Mouse (Mus musculus): ENCODE results near the gene Acvr1b. TPM values are rescaled to one million over a fixed set of nuclear protein-coding genes. Genes with fewer than 3 reads are reported as not detected.

Gene Acvr1b
- polyA plus RNA-seq, 1 experiment: 54.5 TPM

DNA sequence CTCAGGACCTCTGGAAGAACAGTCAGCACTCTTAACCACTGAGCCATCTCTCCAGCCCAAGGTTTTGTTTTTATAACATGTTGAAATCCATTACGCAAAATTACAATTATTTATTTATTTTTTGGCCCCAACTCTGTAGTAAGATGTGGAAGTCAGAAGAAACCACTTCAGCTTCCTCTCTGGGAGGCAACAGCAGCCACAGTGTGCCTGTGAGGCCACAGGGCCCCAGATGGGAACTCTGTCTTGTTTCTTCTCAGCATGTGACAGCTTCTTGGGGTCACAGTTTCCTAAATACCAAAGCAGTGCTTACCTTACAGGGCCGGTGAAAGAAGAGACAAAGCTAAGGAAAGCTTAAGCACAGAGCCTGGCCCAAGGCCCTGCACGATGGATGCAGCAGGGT lies 70.1 kb downstream of the Acvr1b start:
- no peak for DNase-seq
- WGBS: 71% methylated on average over 3 of the region's 3 CpGs
- TF ChIP-seq CTCF (IDR thresholded peaks at IDR 0.05; ENCODE audit: borderline replicate concordance, insufficient read depth, low read depth, low read length) (no peak), POLR2A (IDR thresholded peaks at IDR 0.05; ENCODE audit: borderline replicate concordance, insufficient read depth, low read length) (no peak)
- H3K4me3 ChIP-seq (replicated peaks; ENCODE audit: insufficient read depth, low read depth, low read length): no peak overlapping the region
- H3K4me1 ChIP-seq (ENCODE audit: control insufficient read depth, insufficient read depth, low read length): peaks cover 17% of the 10 kb centered on the region
- no peaks in the 10 kb centered on the region for H3K27me3 ChIP-seq (ENCODE audit: control insufficient read depth, insufficient read depth, low read length)
- H3K27ac ChIP-seq (ENCODE audit: insufficient read depth, low read length): no peak overlapping the region

DNA sequence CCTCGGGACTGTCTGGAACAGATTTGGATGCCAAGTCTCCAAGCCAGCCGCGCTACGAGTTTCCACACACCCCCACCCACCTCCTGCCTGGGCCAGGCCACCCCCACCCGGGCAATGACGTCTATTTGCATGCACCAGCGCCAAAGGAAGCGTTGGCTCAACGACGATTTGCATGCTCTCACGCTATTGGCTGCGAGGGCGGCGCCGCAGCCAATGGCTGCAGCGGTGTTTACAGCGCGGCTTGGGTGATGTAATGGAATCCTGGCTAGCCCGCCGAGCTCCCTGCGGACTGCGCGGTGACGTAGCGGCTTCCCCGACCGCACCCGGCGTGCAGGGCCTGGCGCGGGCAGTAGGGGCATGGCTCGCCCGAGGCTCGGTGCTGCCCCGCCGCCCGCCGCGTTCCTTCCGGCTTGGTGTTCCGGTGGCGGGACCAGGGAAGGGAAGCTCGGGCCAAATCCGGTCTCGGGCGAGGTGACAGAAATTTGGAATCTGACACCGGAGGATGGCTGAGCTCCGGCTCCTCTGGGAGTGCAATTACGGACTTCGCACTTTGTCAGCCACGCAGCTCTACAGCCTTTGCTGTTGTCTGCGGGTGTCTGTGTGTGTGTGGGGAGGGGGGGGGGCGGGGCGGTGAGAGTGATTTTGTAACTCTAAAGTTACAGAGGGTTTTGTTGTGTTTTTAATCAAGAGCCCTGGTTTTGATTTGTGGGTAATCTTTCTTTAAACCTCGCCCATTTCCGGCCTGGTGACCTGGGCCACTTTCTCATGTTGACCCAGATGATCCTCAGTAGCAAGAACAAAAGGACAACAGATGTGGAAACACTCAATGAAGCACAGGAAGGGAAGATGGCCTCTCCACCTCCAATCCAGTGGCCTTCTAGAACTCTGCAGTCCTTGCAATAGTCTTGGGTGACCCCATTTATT lies 72.6 kb downstream of the Acvr1b start:
- peaks cover 11% of the 10 kb centered on the region for H3K4me1 ChIP-seq (ENCODE audit: control insufficient read depth, insufficient read depth, low read length)
- peak overlapping the region; percentile 55 for H3K4me3 ChIP-seq (replicated peaks; ENCODE audit: insufficient read depth, low read depth, low read length)
- no peak for TF ChIP-seq CTCF (IDR thresholded peaks at IDR 0.05; ENCODE audit: borderline replicate concordance, insufficient read depth, low read depth, low read length)
- TF ChIP-seq POLR2A (IDR thresholded peaks at IDR 0.05; ENCODE audit: borderline replicate concordance, insufficient read depth, low read length): peak; percentile 35; the same call in 1 of the 2 replicates
- peak; percentile 95 to 99 for DNase-seq
- H3K27me3 ChIP-seq (ENCODE audit: control insufficient read depth, insufficient read depth, low read length): no peaks in the 10 kb centered on the region
- peak overlapping the region; percentile 87 for H3K27ac ChIP-seq (ENCODE audit: insufficient read depth, low read length)
- WGBS: 3% methylated on average over 56 of the region's 56 CpGs

DNA sequence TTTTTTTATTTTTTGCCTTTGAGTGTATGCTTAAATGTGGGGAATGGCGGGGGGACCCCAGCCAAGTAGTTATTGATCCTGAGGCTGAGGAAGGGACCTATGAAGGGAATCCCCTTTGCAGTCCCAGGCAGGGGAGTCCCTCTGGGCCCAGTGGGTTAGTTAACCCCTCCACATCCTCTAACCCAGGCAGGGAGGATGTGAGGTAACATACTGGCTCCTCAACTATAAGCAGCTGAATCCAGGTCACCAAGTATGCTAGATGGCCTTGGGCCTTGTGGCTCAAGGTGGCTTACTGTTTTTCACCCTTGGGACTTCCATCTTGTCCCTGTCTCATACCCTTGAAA lies 73.3 kb downstream of the Acvr1b start:
- H3K4me3 ChIP-seq (replicated peaks; ENCODE audit: insufficient read depth, low read depth, low read length): no peak overlapping the region
- TF ChIP-seq CTCF (IDR thresholded peaks at IDR 0.05; ENCODE audit: borderline replicate concordance, insufficient read depth, low read depth, low read length) (no peak), POLR2A (IDR thresholded peaks at IDR 0.05; ENCODE audit: borderline replicate concordance, insufficient read depth, low read length) (no peak)
- 100% methylated on average over 1 of the region's 1 CpGs for WGBS
- H3K27ac ChIP-seq (ENCODE audit: insufficient read depth, low read length): peak overlapping the region; percentile 11; the same call in 1 of the 2 replicates
- H3K27me3 ChIP-seq (ENCODE audit: control insufficient read depth, insufficient read depth, low read length): no peaks in the 10 kb centered on the region
- no peak for DNase-seq
- H3K4me1 ChIP-seq (ENCODE audit: control insufficient read depth, insufficient read depth, low read length): peaks cover 5% of the 10 kb centered on the region; the same call in 1 of the 2 replicates

DNA sequence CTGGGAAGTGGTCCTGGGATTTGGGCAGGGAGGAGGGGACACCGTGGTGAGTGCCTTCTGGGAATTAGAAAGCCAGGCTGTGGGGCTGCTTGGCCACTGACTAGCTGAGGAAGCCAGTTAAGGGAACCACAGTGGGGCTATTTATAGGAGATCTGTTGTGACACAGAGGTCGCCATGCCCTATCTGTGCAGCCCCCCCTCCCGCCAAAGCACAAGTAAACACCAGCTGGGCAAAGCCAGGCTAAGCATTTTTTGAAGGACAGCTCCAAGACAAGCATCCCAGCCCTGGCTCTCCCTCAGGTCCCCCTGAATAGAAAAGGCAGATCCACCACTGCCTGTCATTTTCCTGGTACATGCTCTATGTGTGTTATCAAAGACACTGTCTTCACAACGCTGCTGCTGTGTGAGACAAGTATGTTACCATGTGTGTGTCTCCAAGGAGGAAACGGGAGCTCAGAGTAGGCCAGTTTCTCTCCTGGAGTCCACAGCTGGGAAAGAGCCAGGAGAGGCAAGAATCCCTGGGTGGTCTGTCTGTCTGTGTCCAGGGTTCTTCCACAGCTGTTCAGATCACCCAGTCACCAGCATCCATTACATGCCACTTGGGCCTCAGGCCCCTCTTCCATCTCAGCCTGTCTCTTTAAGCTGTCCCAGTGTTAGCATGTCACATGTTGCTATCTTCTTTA lies 74.3 kb downstream of the Acvr1b start:
- Histone ChIP-seq H3K4me3 (replicated peaks; ENCODE audit: insufficient read depth, low read depth, low read length) (no peak overlapping the region), H3K4me1 (ENCODE audit: control insufficient read depth, insufficient read depth, low read length) (peaks cover 5% of the 10 kb centered on the region; the same call in 1 of the 2 replicates), H3K27me3 (ENCODE audit: control insufficient read depth, insufficient read depth, low read length) (no peaks in the 10 kb centered on the region), H3K27ac (ENCODE audit: insufficient read depth, low read length) (no peak overlapping the region)
- 70% methylated on average over 5 of the region's 5 CpGs for WGBS
- no peak for TF ChIP-seq CTCF (IDR thresholded peaks at IDR 0.05; ENCODE audit: borderline replicate concordance, insufficient read depth, low read depth, low read length)
- no peak for TF ChIP-seq POLR2A (IDR thresholded peaks at IDR 0.05; ENCODE audit: borderline replicate concordance, insufficient read depth, low read length)
- DNase-seq: no peak

DNA sequence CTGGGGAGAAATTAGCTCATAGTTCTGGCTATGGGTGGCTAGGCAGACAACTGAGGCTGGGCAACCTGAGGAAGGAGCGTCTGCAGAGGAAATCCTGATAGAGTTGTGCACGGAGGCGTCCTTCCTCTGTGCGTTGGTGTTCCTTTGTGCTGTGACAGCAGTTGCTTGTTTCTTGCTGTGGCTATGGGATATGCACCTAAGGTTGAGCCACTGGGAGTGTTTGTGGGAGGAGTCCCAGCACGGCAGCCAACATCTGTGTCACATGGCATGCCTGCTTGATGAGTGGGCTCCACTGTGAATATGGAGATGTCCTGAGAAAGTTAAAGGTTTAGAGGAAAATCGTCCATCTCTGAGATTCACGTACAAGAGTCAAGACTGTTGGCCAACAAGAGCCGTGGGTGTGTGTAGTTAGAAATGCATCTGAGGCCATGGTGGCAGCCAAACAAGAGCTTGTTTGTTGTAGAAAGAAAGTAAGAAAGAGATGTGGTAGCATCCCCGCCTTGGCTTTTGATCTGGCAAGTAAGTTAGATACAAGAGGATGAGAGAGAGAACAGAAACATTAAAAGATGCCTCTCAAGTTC lies 76.4 kb downstream of the Acvr1b start:
- WGBS: 84% methylated on average over 9 of the region's 9 CpGs
- peaks cover 8% of the 10 kb centered on the region; the same call in 1 of the 2 replicates for H3K4me1 ChIP-seq (ENCODE audit: control insufficient read depth, insufficient read depth, low read length)
- H3K27ac ChIP-seq (ENCODE audit: insufficient read depth, low read length): no peak overlapping the region
- H3K4me3 ChIP-seq (replicated peaks; ENCODE audit: insufficient read depth, low read depth, low read length): no peak overlapping the region
- no peaks in the 10 kb centered on the region for H3K27me3 ChIP-seq (ENCODE audit: control insufficient read depth, insufficient read depth, low read length)
- no peak for TF ChIP-seq POLR2A (IDR thresholded peaks at IDR 0.05; ENCODE audit: borderline replicate concordance, insufficient read depth, low read length)
- no peak for TF ChIP-seq CTCF (IDR thresholded peaks at IDR 0.05; ENCODE audit: borderline replicate concordance, insufficient read depth, low read depth, low read length)
- DNase-seq: no peak

DNA sequence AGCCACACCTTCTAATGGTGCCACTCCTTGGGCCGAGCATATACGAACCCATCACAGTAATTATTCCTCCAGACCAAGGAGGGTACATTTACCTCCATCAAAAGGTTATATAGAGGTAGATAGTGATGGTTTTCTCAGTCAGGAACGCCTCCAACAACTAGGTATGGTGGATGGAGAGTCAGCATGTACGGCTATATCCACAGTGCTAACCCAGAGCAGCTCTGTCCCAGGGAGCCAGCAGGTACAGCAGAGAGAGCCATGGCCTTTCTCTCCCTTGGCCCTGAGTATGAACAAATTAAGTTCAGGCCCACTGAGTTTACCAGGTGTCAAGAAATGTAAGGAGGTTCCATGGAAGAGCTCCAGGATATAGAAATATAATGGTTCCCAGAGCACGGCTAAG lies 78.1 kb downstream of the Acvr1b start:
- no peak overlapping the region for H3K27ac ChIP-seq (ENCODE audit: insufficient read depth, low read length)
- TF ChIP-seq CTCF (IDR thresholded peaks at IDR 0.05; ENCODE audit: borderline replicate concordance, insufficient read depth, low read depth, low read length): no peak
- TF ChIP-seq POLR2A (IDR thresholded peaks at IDR 0.05; ENCODE audit: borderline replicate concordance, insufficient read depth, low read length): no peak
- no peak overlapping the region for H3K4me3 ChIP-seq (replicated peaks; ENCODE audit: insufficient read depth, low read depth, low read length)
- WGBS: 93% methylated on average over 5 of the region's 5 CpGs
- DNase-seq: no peak
- H3K27me3 ChIP-seq (ENCODE audit: control insufficient read depth, insufficient read depth, low read length): no peaks in the 10 kb centered on the region
- peaks cover 14% of the 10 kb centered on the region for H3K4me1 ChIP-seq (ENCODE audit: control insufficient read depth, insufficient read depth, low read length)

DNA sequence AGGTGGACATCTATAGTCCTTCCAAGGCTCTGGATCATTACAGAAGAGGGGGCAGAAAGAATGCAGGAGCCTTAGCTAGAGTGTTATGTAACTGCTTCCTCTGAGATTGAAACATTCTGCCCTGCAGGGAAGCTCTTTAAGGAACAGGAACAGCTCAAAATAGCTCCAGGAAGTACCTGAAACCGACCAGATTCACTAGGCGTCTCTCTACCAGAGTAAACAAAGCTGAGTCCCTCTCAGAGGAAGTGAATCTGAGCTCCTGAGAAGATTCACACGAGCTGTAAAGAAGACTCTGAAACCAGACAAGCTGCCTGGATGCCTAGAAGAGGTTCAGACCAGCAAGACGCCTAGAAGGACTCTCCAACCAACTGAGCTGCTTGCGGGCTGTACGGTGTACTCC lies 78.7 kb downstream of the Acvr1b start:
- Histone ChIP-seq H3K4me3 (replicated peaks; ENCODE audit: insufficient read depth, low read depth, low read length) (no peak overlapping the region), H3K27ac (ENCODE audit: insufficient read depth, low read length) (no peak overlapping the region), H3K4me1 (ENCODE audit: control insufficient read depth, insufficient read depth, low read length) (peaks cover 12% of the 10 kb centered on the region), H3K27me3 (ENCODE audit: control insufficient read depth, insufficient read depth, low read length) (no peaks in the 10 kb centered on the region)
- WGBS: 83% methylated on average over 6 of the region's 6 CpGs
- TF ChIP-seq POLR2A (IDR thresholded peaks at IDR 0.05; ENCODE audit: borderline replicate concordance, insufficient read depth, low read length): no peak
- no peak for TF ChIP-seq CTCF (IDR thresholded peaks at IDR 0.05; ENCODE audit: borderline replicate concordance, insufficient read depth, low read depth, low read length)
- DNase-seq: no peak
